Mouse (Mus musculus): Measurements from ENCODE around the gene Mael. TPM values are rescaled to one million over a fixed set of nuclear protein-coding genes. Genes with fewer than 3 reads are reported as not detected.

Mael gene
- polyA plus RNA-seq, 1 experiment: not detected

DNA sequence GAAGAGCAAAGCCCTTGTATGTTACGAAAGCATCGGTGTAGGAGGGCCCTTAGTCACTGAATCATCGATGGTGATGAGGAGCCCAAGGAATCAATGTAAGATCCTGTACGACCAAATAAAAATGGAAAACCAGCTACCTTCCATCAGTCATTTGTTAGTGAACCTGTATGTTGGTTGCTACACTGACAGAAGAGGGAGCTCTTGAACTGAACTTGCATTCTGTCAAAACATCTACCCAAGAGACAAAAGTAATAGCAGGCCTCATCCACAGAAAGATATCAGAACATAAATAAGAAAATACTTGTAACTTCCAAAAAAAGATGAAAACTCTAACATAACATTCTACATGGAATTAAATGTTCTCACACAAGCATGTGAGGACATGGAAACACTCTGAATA is 24.4 kb downstream of the Mael start:
- H3K36me3 ChIP-seq (ENCODE audit: control insufficient read depth, insufficient read depth, low read length): no peaks in the 10 kb centered on the region
- H3K27me3 ChIP-seq (ENCODE audit: control insufficient read depth, insufficient read depth, low read length): no peaks in the 10 kb centered on the region
- no peak overlapping the region for H3K4me3 ChIP-seq (ENCODE audit: extremely low read depth, insufficient read depth, insufficient read length)
- no peaks in the 10 kb centered on the region for H3K4me1 ChIP-seq (ENCODE audit: control insufficient read depth, insufficient read depth, insufficient read length)
- DNase-seq (ENCODE audit: low read depth in 1 of 2, low spot score in 2 of 2): no peak
- TF ChIP-seq CTCF (IDR thresholded peaks at IDR 0.05; ENCODE audit: extremely low read depth, insufficient read depth, insufficient read length, insufficient replicate concordance) (no peak), POLR2A (IDR thresholded peaks at IDR 0.05; ENCODE audit: low read depth, low read length) (no peak)
- 86% methylated on average over 4 of the region's 4 CpGs for WGBS
- no peak overlapping the region for H3K27ac ChIP-seq (ENCODE audit: insufficient read depth, low read length)

DNA sequence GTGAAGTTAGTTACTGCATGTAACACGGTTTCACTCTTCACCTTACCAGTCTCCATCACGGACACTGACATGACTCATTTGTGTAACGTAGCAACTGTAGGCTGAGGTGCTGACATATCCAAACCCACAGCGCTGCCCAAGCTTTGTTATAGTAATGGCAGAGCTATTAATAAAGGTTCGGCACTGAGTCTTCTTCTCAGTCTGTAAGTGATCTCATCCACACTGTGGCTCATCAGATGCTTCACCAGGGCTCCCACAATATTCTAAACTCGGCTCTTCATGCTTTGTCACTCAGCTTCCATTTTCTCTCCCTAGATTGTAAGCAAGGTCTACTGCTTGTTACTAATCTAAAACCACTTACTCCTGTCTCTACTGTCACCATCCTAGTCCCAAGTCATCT is 29.2 kb downstream of the Mael start:
- 84% methylated on average over 6 of the region's 6 CpGs for whole genome bisulfite sequencing
- no peaks in the 10 kb centered on the region for H3K36me3 ChIP-seq (ENCODE audit: control insufficient read depth, insufficient read depth, low read length)
- no peak overlapping the region for H3K27ac ChIP-seq (ENCODE audit: insufficient read depth, low read length)
- TF ChIP-seq POLR2A (IDR thresholded peaks at IDR 0.05; ENCODE audit: low read depth, low read length) (no peak), CTCF (IDR thresholded peaks at IDR 0.05; ENCODE audit: extremely low read depth, insufficient read depth, insufficient read length, insufficient replicate concordance) (no peak)
- H3K27me3 ChIP-seq (ENCODE audit: control insufficient read depth, insufficient read depth, low read length): no peaks in the 10 kb centered on the region
- H3K4me3 ChIP-seq (ENCODE audit: extremely low read depth, insufficient read depth, insufficient read length): no peak overlapping the region
- no peak for DNase-seq (ENCODE audit: low read depth in 1 of 2, low spot score in 2 of 2)
- H3K4me1 ChIP-seq (ENCODE audit: control insufficient read depth, insufficient read depth, insufficient read length): no peaks in the 10 kb centered on the region

DNA sequence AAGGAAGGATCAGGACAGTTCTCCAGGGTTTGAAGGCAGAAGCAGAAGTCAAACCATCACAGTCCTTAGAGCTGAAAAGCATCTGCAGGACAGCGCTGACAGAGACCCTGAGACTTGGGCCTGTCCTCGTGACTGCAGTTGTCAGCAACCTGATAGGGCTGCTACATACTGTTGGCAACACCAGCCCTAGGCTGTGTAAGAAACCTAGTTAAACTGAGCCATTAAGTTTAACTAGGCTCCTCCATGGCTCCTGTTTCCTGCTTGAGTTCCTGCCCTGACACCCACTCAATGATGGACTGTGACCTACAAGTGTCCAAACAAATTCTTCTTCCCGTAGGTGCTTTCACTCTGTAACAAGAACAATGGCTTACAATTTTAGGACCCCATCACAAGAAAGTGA is 33.4 kb downstream of the Mael start:
- Histone ChIP-seq H3K27ac (ENCODE audit: insufficient read depth, low read length) (no peak overlapping the region), H3K36me3 (ENCODE audit: control insufficient read depth, insufficient read depth, low read length) (no peaks in the 10 kb centered on the region), H3K4me3 (ENCODE audit: extremely low read depth, insufficient read depth, insufficient read length) (no peak overlapping the region), H3K27me3 (ENCODE audit: control insufficient read depth, insufficient read depth, low read length) (no peaks in the 10 kb centered on the region), H3K4me1 (ENCODE audit: control insufficient read depth, insufficient read depth, insufficient read length) (no peaks in the 10 kb centered on the region)
- 89% methylated on average over 3 of the region's 3 CpGs for WGBS
- no peak for TF ChIP-seq CTCF (IDR thresholded peaks at IDR 0.05; ENCODE audit: extremely low read depth, insufficient read depth, insufficient read length, insufficient replicate concordance)
- TF ChIP-seq POLR2A (IDR thresholded peaks at IDR 0.05; ENCODE audit: low read depth, low read length): no peak
- no peak for DNase-seq (ENCODE audit: low read depth in 1 of 2, low spot score in 2 of 2)

DNA sequence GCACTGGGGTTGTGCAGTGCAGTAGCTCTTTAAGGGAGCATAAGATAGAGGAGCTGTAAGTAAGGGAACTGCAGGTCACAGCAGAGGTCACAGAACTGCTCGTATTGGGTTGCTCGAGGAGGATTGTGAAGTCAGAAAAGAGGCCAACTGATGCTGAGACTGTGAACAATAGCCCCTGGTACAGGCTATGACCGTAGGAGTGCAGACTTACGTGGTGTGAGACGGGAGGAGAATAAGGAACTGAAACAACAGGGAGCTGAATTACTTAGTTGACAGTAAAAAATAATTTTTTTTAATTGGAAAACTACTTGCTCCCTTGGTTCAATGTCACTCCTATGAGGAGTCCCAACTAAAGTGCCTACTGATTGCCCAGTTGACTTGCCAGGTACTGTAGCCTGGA is 34.4 kb downstream of the Mael start:
- Histone ChIP-seq H3K36me3 (ENCODE audit: control insufficient read depth, insufficient read depth, low read length) (no peaks in the 10 kb centered on the region), H3K4me3 (ENCODE audit: extremely low read depth, insufficient read depth, insufficient read length) (no peak overlapping the region), H3K27me3 (ENCODE audit: control insufficient read depth, insufficient read depth, low read length) (no peaks in the 10 kb centered on the region), H3K27ac (ENCODE audit: insufficient read depth, low read length) (no peak overlapping the region), H3K4me1 (ENCODE audit: control insufficient read depth, insufficient read depth, insufficient read length) (no peaks in the 10 kb centered on the region)
- TF ChIP-seq POLR2A (IDR thresholded peaks at IDR 0.05; ENCODE audit: low read depth, low read length) (no peak), CTCF (IDR thresholded peaks at IDR 0.05; ENCODE audit: extremely low read depth, insufficient read depth, insufficient read length, insufficient replicate concordance) (no peak)
- WGBS: 17% methylated on average over 5 of the region's 5 CpGs
- no peak for DNase-seq (ENCODE audit: low read depth in 1 of 2, low spot score in 2 of 2)

DNA sequence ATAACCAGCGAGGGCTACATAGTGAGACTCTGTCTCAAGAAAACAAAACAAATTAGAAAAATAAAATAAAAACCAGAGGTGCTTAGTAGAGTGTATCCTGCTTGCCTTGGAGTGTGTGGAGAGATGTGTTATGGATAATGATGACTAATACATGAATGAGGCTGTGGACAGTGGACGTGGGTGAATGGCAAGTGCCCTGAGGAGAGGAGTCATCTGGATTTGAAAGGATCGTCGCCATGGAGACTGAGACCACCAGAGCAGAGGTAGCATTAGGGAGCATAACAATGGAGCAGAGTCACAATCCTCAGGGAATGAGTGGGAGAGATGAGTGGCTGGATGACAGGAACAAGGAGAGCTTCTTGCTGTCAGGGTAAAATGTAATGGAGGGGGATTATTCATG is 48.7 kb downstream of the Mael start:
- H3K27ac ChIP-seq (ENCODE audit: insufficient read depth, low read length): no peak overlapping the region
- no peaks in the 10 kb centered on the region for H3K27me3 ChIP-seq (ENCODE audit: control insufficient read depth, insufficient read depth, low read length)
- 91% methylated on average over 4 of the region's 4 CpGs for WGBS
- TF ChIP-seq POLR2A (IDR thresholded peaks at IDR 0.05; ENCODE audit: low read depth, low read length): no peak
- no peak for TF ChIP-seq CTCF (IDR thresholded peaks at IDR 0.05; ENCODE audit: extremely low read depth, insufficient read depth, insufficient read length, insufficient replicate concordance)
- no peaks in the 10 kb centered on the region for H3K4me1 ChIP-seq (ENCODE audit: control insufficient read depth, insufficient read depth, insufficient read length)
- no peak overlapping the region for H3K4me3 ChIP-seq (ENCODE audit: extremely low read depth, insufficient read depth, insufficient read length)
- DNase-seq (ENCODE audit: low read depth in 1 of 2, low spot score in 2 of 2): no peak
- no peaks in the 10 kb centered on the region for H3K36me3 ChIP-seq (ENCODE audit: control insufficient read depth, insufficient read depth, low read length)

DNA sequence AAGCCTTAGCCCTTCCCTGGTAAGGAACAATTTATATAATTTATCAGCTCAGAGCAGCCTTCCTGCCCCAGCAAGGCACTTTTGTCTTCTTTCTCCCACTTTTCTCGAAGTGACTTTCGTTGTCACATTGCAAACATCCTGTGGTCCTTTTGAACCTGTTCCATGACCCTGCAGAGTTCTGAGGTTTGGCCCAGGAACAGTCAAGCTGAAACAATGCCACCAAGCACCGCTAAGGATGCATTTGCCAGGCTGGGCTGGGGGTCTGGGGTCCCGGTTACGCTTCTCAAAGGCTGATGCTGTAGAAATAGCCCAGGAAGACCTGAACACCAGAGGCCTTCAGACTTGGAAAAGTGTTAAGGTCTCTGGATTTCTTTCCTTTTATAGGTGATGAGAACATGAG is 53.2 kb downstream of the Mael start:
- H3K27ac ChIP-seq (ENCODE audit: insufficient read depth, low read length): no peak overlapping the region
- TF ChIP-seq POLR2A (IDR thresholded peaks at IDR 0.05; ENCODE audit: low read depth, low read length): no peak
- no peak for TF ChIP-seq CTCF (IDR thresholded peaks at IDR 0.05; ENCODE audit: extremely low read depth, insufficient read depth, insufficient read length, insufficient replicate concordance)
- 62% methylated on average over 5 of the region's 5 CpGs for WGBS
- no peaks in the 10 kb centered on the region for H3K27me3 ChIP-seq (ENCODE audit: control insufficient read depth, insufficient read depth, low read length)
- no peak for DNase-seq (ENCODE audit: low read depth in 1 of 2, low spot score in 2 of 2)
- H3K4me1 ChIP-seq (ENCODE audit: control insufficient read depth, insufficient read depth, insufficient read length): no peaks in the 10 kb centered on the region
- H3K4me3 ChIP-seq (ENCODE audit: extremely low read depth, insufficient read depth, insufficient read length): no peak overlapping the region
- no peaks in the 10 kb centered on the region for H3K36me3 ChIP-seq (ENCODE audit: control insufficient read depth, insufficient read depth, low read length)

DNA sequence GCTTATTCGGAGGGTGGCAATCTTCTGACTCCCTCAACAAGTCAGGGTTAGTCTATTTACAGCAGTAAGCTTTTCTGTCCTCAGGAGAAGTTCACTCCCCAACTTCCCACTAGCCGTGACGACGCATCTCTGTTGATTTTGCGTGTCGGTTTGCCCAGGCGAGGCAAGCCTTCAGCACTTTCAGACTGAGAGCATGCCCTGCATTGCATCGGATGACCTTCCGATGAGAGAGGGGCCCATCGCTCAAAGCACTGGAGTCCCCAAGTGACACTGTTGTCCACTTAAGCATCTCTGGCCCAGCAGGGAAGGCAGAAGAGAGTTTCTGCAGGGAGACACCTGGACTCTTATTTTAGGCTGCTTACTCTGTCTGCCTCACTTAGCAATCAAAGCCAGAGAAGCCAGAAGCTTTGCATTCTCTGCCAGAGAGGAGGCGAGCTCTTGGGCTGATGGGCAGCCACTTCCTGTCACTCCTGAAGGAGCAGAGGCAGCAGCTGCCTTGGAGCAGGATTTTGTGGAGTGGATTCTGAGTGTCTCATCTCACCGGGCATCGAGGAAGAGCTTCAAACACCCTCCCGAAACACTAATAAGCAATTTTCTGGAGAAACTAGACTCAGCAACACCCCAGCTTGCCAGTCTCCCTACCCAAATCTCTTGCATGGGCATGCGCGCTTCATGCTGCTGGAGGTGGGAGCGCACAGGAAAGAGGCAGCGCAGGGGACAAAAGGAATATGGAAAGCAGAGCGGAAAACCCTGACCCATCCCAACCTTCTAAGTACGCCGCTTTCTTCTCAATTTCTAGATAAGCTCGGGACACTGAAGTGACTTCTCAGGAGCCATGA is 53.9 kb downstream of the Mael start:
- Histone ChIP-seq H3K27me3 (ENCODE audit: control insufficient read depth, insufficient read depth, low read length) (no peaks in the 10 kb centered on the region), H3K36me3 (ENCODE audit: control insufficient read depth, insufficient read depth, low read length) (no peaks in the 10 kb centered on the region), H3K27ac (ENCODE audit: insufficient read depth, low read length) (no peak overlapping the region), H3K4me1 (ENCODE audit: control insufficient read depth, insufficient read depth, insufficient read length) (no peaks in the 10 kb centered on the region), H3K4me3 (ENCODE audit: extremely low read depth, insufficient read depth, insufficient read length) (no peak overlapping the region)
- DNase-seq (ENCODE audit: low read depth in 1 of 2, low spot score in 2 of 2): no peak
- TF ChIP-seq POLR2A (IDR thresholded peaks at IDR 0.05; ENCODE audit: low read depth, low read length) (no peak), CTCF (IDR thresholded peaks at IDR 0.05; ENCODE audit: extremely low read depth, insufficient read depth, insufficient read length, insufficient replicate concordance) (no peak)
- 83% methylated on average over 22 of the region's 22 CpGs for WGBS
